Mouse (Mus musculus) kidney, adult 11 months (tissue): ENCODE results near the gene Sh3yl1.

Experiments used
- DNase-seq: peaks from one replicate; pipeline ENCODE4 v3.0.0; 2022

Gene Sh3yl1

GRCm38 (mm10) chr12:30970700-30971099, 59.2 kb downstream of the Sh3yl1 start:
- DNase-seq: no peak

- DNase-seq: peak; percentile 17
Observed at GRCm38 (mm10) chr12:31003795-31004194, 92.3 kb downstream of the Sh3yl1 start.

GRCm38 (mm10) chr12:31005010-31005409, 93.5 kb downstream of the Sh3yl1 start:
- DNase-seq: peak; percentile 58

- DNase-seq: no peak
Observed at GRCm38 (mm10) chr12:31008171-31008570, 96.7 kb downstream of the Sh3yl1 start.
